Mouse (Mus musculus): ENCODE data around the gene Gtf2b.

DNA sequence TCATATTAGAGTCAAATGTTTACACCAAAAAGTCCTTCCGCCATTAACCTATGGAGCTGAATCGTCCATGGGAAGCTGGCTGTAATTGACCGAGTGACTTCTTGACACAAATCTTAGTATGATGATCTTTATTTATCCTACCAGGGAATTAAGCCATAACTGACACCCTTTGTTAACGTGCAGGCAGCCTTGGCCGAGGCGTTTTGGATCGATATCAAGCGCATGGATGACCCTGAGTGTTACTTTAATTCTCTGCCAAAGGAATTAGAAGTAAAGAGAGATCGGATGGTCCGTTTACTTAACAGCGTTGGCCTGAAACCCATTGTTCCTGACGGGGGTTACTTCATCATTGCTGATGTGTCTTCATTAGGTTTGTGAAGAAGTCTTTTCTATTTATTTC is 30.6 kb upstream of the Gtf2b start:
- TF ChIP-seq CTCF (IDR thresholded peaks at IDR 0.05; ENCODE audit: low read depth, low read length) (no peak), POLR2AphosphoS5 (IDR thresholded peaks at IDR 0.05; ENCODE audit: insufficient replicate concordance, low read depth, low read length) (no peak), TAL1 (conservative IDR thresholded peaks at IDR 0.05; ENCODE audit: low read depth, low read length) (no peak), GATA2 (IDR thresholded peaks at IDR 0.05; ENCODE audit: borderline replicate concordance, low read depth, low read length) (no peak)

Data from G1E (cell line).